8 mouse cellular contexts compared by ENCODE assay signal in genomic region chr13:47288449-47288848, GRCm38 (mm10).
DNase-seq lines count a peak whose midpoint lies in the region; ATAC-seq and TF ChIP-seq lines count a peak whose summit lies in the region.

No protein-coding gene starts in this region.

- H3K27ac ChIP-seq in liver, embryonic 12.5 days = no peak overlapping the region
- no peak overlapping the region for H3K27ac ChIP-seq in intestine, postnatal 0 days (ENCODE audit: low read depth, low read length)
- no peak overlapping the region for H3K27ac ChIP-seq in midbrain, embryonic 12.5 days (replicated peaks)

- H3K4me3 ChIP-seq in liver, embryonic 12.5 days = no peak overlapping the region
- no peak overlapping the region for H3K4me3 ChIP-seq in intestine, postnatal 0 days (ENCODE audit: low read depth, low read length)
- no peak overlapping the region for H3K4me3 ChIP-seq in midbrain, embryonic 12.5 days

- H3K9ac ChIP-seq in liver, embryonic 12.5 days = no peak overlapping the region
- no peak overlapping the region for H3K9ac ChIP-seq in intestine, postnatal 0 days (ENCODE audit: low read depth, low read length)
- no peak overlapping the region for H3K9ac ChIP-seq in midbrain, embryonic 12.5 days (replicated peaks)

- peaks cover 7% of the 10 kb centered on the region; the same call in 1 of the 2 replicates for H3K27me3 ChIP-seq in liver, embryonic 12.5 days (replicated peaks)
- H3K27me3 ChIP-seq in intestine, postnatal 0 days (replicated peaks; ENCODE audit: control insufficient read depth, insufficient read depth, low read length) = no peaks in the 10 kb centered on the region
- H3K27me3 ChIP-seq in midbrain, embryonic 12.5 days = no peaks in the 10 kb centered on the region

- H3K9me3 ChIP-seq in liver, embryonic 12.5 days (replicated peaks) = no peaks in the 10 kb centered on the region
- no peaks in the 10 kb centered on the region for H3K9me3 ChIP-seq in intestine, postnatal 0 days (ENCODE audit: control insufficient read depth)
- no peaks in the 10 kb centered on the region for H3K9me3 ChIP-seq in midbrain, embryonic 12.5 days

- peak; percentile 64 for DNase-seq in liver
- peak; percentile 75 to 87 for DNase-seq in cerebellum, postnatal 25 days
- DNase-seq in frontal cortex, postnatal 36 days (ENCODE audit: low spot score in 2 of 2) = peak; percentile 75 to 79
- peak; percentile 84 to 89 for DNase-seq in left cerebral cortex, postnatal 14 days (ENCODE audit: low spot score in 2 of 2)
- peak; percentile 11 to 70 for DNase-seq in spleen, postnatal 10 days (ENCODE audit: low spot score in 2 of 2)

- no peaks in the 10 kb centered on the region for H3K36me3 ChIP-seq in liver, embryonic 12.5 days
- H3K36me3 ChIP-seq in intestine, postnatal 0 days (ENCODE audit: control insufficient read depth, insufficient read depth) = no peaks in the 10 kb centered on the region
- H3K36me3 ChIP-seq in midbrain, embryonic 12.5 days = no peaks in the 10 kb centered on the region

- intact Hi-C loops in left cerebral cortex, postnatal 14 days (cut with DNase I) = loop anchor here (1.0 kb wide), 1 partner anchor 136 kb away; no protein-coding TSS in a partner anchor

- no peaks in the 10 kb centered on the region for H3K4me1 ChIP-seq in liver, embryonic 12.5 days
- H3K4me1 ChIP-seq in intestine, postnatal 0 days (replicated peaks; ENCODE audit: control insufficient read depth, insufficient read depth, low read length) = no peaks in the 10 kb centered on the region
- no peaks in the 10 kb centered on the region for H3K4me1 ChIP-seq in midbrain, embryonic 12.5 days

- 46% methylated on average over 4 of the region's 4 CpGs for WGBS in liver, embryonic 12.5 days (ENCODE audit: insufficient replicate concordance)
- WGBS in intestine, postnatal 0 days = 48% methylated on average over 4 of the region's 4 CpGs
- WGBS in midbrain, embryonic 12.5 days = 47% methylated on average over 4 of the region's 4 CpGs

- H3K4me2 ChIP-seq in liver, embryonic 12.5 days = no peak overlapping the region
- no peak overlapping the region for H3K4me2 ChIP-seq in intestine, postnatal 0 days (replicated peaks; ENCODE audit: low read depth)
- H3K4me2 ChIP-seq in midbrain, embryonic 12.5 days (replicated peaks) = no peak overlapping the region

- TF ChIP-seq CTCF in intestine, postnatal 0 days (IDR thresholded peaks at IDR 0.05; ENCODE audit: low read depth) = peak; percentile 95

- ATAC-seq in liver, embryonic 12.5 days = no peak
- no peak for ATAC-seq in intestine, postnatal 0 days
- ATAC-seq in midbrain, embryonic 12.5 days (ENCODE audit: low FRiP score, low read depth) = peak; percentile 66; the same call in 1 of the 2 replicates
